Mouse (Mus musculus): ENCODE results near the gene Rptn.
"Not testable (repeated sequence)": the region's sequence is repeated elsewhere in the genome, so short reads cannot be mapped to it uniquely, and the experiment has no call there.

Gene Rptn

DNA sequence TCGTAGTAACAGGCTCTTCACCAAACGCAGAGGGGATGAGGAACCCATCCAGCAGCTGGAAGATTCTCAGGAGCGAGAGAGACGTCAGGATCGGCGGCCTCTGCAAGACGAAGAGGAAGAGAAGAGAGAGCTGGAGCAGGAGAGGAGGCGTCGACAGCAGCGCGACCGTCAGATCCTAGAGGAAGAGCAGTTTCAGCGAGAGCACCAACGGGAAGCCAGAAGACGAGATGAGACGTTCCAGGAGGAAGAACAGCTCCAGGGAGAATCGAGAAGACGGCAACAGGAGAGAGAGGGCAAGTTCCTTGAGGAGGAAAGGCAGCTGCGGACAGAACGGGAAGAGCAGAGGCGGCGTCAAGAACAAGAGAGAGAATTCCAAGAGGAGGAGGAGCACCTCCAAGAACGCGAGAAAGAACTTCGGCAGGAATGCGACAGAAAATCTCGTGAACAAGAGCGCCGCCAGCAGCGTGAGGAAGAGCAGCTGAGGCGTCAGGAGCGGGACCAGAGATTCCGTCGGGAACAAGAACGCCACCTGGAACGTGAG is 51.7 kb downstream of the Rptn start:
- peak overlapping the region; percentile 73 for H3K4me3 ChIP-seq (replicated peaks; ENCODE audit: low read length)
- peaks cover 76% of the 10 kb centered on the region for H3K27me3 ChIP-seq (ENCODE audit: insufficient read depth, low read length)
- H3K4me1 ChIP-seq (replicated peaks; ENCODE audit: low read depth, low read length) = peaks cover 34% of the 10 kb centered on the region
- H3K9me3 ChIP-seq (ENCODE audit: low read length) = no peaks in the 10 kb centered on the region
- TF ChIP-seq NANOG (IDR thresholded peaks at IDR 0.05; ENCODE audit: borderline replicate concordance, low read length) (no peak), POU5F1 (IDR thresholded peaks at IDR 0.05; ENCODE audit: borderline replicate concordance, low read length) (no peak; the same call in 1 of the 2 replicates), CTCF (conservative IDR thresholded peaks at IDR 0.05; ENCODE audit: low read length) (no peak)
- H3K36me3 ChIP-seq (ENCODE audit: insufficient read depth, low read length) = no peaks in the 10 kb centered on the region

DNA sequence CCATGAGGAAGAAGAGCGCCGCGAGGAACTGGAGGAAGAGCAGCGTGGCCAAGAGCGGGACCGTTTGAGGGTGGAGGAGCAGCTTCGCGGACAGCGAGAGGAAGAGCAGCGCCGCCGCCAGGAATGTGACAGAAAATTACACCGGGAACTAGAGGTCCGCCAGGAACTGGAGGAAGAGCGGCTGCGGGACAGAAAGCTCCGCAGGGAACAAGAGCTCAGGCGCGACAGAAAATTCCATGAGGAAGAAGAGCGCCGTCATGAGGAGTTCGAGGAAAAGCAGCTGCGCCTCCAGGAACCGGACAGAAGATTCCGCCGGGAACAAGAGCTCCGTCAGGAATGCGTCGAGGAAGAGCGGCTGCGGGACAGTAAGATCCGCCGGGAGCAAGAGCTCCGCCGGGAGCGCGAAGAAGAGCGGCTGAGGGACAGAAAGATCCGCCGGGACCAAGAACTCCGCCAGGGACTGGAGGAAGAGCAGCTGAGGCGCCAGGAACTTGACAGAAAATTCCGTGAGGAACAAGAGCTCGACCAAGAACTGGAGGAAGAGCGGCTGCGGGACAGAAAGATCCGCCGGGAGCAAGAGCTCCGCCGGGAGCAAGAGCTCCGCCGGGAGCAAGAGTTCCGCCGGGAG is 52.7 kb downstream of the Rptn start:
- H3K9me3 ChIP-seq (ENCODE audit: low read length) = no peaks in the 10 kb centered on the region
- peaks cover 66% of the 10 kb centered on the region for H3K27me3 ChIP-seq (ENCODE audit: insufficient read depth, low read length)
- H3K4me1 ChIP-seq (replicated peaks; ENCODE audit: low read depth, low read length) = peaks cover 34% of the 10 kb centered on the region
- no peaks in the 10 kb centered on the region for H3K36me3 ChIP-seq (ENCODE audit: insufficient read depth, low read length)
- TF ChIP-seq CTCF (conservative IDR thresholded peaks at IDR 0.05; ENCODE audit: low read length) (no peak), NANOG (IDR thresholded peaks at IDR 0.05; ENCODE audit: borderline replicate concordance, low read length) (no peak), POU5F1 (IDR thresholded peaks at IDR 0.05; ENCODE audit: borderline replicate concordance, low read length) (no peak)
- H3K4me3 ChIP-seq (replicated peaks; ENCODE audit: low read length) = peak overlapping the region; percentile 73

DNA sequence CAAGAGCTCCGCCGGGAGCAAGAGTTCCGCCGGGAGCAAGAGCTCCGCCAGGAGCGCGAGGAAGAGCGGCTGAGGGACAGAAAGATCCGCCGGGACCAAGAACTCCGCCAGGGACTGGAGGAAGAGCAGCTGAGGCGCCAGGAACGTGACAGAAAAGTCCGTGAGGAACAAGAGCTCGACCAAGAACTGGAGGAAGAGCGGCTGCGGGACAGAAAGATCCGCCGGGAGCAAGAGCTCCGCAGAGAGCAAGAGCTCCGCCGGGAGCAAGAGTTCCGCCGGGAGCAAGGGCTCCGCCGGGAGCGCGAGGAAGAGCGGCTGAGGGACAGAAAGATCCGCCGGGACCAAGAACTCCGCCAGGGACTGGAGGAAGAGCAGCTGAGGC is 53.2 kb downstream of the Rptn start:
- H3K36me3 ChIP-seq (ENCODE audit: insufficient read depth, low read length) = not testable (repeated sequence)
- peaks cover 34% of the 10 kb centered on the region for H3K4me1 ChIP-seq (replicated peaks; ENCODE audit: low read depth, low read length)

DNA sequence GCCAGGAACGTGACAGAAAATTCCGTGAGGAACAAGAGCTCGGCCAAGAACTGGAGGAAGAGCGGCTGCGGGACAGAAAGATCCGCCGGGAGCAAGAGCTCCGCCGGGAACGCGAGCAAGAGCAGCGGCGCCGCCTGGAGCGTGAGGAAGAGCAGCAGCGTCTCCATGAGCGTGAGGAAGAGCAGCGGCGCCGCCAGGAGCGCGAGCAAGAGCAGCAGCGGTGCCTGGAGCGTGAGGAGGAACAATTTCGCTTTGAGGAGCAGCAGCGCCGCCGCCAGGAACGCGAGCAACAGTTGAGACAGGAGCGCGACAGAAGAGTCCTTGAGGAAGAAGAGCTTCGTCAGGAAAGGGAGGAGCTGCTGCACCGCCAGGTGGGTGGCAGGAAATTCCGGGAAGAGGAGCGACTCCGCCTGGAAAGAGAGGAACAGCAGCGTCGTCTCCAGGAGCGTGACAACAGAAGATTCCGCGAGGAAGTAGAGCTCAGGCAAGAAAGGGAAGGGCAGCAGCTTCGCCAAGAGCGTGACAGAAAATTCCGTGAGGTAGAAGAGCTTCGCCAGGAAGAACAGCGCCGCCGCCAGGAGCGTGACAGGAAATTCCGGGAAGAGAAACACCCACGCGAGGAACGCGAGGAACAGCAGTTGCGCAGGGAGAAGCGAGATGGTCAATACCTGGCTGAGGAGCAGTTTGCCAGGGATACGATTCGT is 53.8 kb downstream of the Rptn start:
- Histone ChIP-seq H3K9me3 (ENCODE audit: low read length) (no peaks in the 10 kb centered on the region), H3K36me3 (ENCODE audit: insufficient read depth, low read length) (no peaks in the 10 kb centered on the region), H3K4me1 (replicated peaks; ENCODE audit: low read depth, low read length) (peaks cover 34% of the 10 kb centered on the region), H3K27me3 (ENCODE audit: insufficient read depth, low read length) (peaks cover 63% of the 10 kb centered on the region), H3K4me3 (replicated peaks; ENCODE audit: low read length) (peak overlapping the region; percentile 73)
- TF ChIP-seq CTCF (conservative IDR thresholded peaks at IDR 0.05; ENCODE audit: low read length) (0 out of 2 replicates have a peak, but pooled peaks have one; percentile 7), POU5F1 (IDR thresholded peaks at IDR 0.05; ENCODE audit: borderline replicate concordance, low read length) (no peak)

More for the DNA sequence above, 53.2 kb downstream of the Rptn start:
- Histone ChIP-seq H3K27me3 (ENCODE audit: insufficient read depth, low read length) (peaks cover 64% of the 10 kb centered on the region), H3K4me3 (replicated peaks; ENCODE audit: low read length) (peak overlapping the region; percentile 73)
- not testable (repeated sequence) for H3K9me3 ChIP-seq (ENCODE audit: low read length)
